Mouse (Mus musculus): ENCODE data around the gene Dnajb5. TPM values are rescaled to one million over a fixed set of nuclear protein-coding genes. Genes with fewer than 3 reads are reported as not detected.
A peak's percentile ranks its signal among the peaks of the same experiment; 100 is the strongest.

Dnajb5 gene
- polyA plus RNA-seq, 1 experiment from 2014 or later, result 15.6 TPM

DNA sequence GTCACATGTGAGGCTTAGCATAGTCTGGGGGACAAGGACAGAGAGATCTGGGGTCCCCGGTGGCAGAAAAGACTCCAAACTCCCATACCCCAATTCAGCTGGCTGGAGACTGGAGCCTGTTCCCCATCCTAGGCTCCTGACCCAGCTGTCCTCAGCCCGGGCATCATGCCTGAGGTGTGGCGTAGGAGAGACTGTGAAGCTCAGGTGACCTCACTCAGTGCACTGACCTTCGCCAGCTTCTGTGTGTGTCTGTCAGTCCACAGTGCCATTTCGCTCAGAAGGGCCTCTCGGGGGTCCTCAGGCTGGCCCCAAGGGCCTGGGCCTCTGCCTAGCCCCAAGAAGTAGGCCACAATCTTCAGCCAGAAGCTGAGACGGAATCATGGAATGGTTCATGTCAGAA, 2.9 kb downstream of the Dnajb5 start:
- Histone ChIP-seq H3K9me3 (replicated peaks) (no peaks in the 10 kb centered on the region), H3K27ac (ENCODE audit: poor library complexity, severe bottlenecking) (peak overlapping the region; percentile 98), H3K27me3 (replicated peaks) (peaks cover 8% of the 10 kb centered on the region), H3K36me3 (peaks cover 20% of the 10 kb centered on the region), H3K4me3 (no peak overlapping the region), H3K4me1 (replicated peaks) (peaks cover 57% of the 10 kb centered on the region), H3K9ac (peak overlapping the region; percentile 62), H3K4me2 (no peak overlapping the region)
- 85% methylated on average over 7 of the region's 7 CpGs for WGBS
- no peak for ATAC-seq (ENCODE audit: insufficient number of reproducible peaks, low FRiP score)

DNA sequence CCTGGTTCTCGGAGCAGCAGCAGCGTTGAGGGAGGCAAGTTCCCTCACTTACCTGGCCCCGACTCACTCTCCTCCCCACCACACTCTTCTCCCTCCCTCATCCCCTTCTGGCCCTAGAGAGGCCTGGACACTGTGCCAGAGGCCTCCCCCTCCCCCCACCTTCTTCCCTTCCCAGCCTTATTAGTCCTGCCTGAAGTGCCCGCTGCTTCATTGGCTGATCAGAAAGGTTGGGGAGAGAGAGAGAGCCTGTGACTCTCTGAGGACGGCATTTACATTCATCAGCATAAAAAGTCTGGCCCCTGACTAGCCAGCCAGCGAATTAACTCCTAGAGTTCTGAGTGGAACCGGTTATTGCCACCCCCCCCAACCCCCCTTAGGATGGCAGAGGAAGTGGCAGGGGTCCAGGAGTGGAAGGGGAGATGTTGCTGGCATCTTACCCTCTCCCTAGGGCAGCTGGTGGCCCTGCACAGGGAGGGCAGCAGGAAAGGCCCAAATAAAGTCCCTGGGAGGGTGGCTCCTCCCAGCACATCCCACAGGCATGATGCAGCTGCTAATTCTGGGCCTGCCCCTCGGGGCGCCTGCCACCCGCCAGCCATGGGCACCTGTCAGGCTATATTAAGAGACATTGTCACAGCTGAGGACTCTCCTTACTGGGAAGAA, 4.0 kb downstream of the Dnajb5 start:
- Histone ChIP-seq H3K27me3 (replicated peaks) (no peaks in the 10 kb centered on the region), H3K9me3 (replicated peaks) (no peaks in the 10 kb centered on the region), H3K4me3 (peak overlapping the region; percentile 17), H3K4me1 (replicated peaks) (peaks cover 64% of the 10 kb centered on the region), H3K9ac (peak overlapping the region; percentile 62), H3K4me2 (peak overlapping the region; percentile 55), H3K27ac (ENCODE audit: poor library complexity, severe bottlenecking) (peak overlapping the region; percentile 98), H3K36me3 (peaks cover 29% of the 10 kb centered on the region)
- 21% methylated on average over 10 of the region's 10 CpGs for WGBS
- peak; percentile 12; the same call in 1 of the 2 replicates for ATAC-seq (ENCODE audit: insufficient number of reproducible peaks, low FRiP score)

DNA sequence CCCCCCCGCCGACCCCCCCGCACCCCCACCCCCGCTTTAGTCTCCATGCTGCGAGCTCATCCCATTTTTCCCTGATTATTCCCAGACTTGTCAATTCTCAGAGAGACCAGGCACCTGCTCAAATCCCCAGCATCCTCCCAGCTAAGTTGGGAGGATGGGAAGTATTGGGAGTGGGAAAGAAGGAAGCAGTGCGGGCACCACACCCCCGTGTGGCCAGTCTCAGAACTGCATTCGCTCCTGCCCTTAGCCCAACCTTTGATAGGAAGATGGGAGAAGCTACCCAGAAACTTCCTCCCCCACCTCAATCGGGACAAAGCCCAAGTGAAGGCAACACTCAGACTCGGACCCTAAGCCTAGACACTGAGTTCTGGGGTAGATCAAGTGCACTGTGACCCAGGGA, 4.7 kb downstream of the Dnajb5 start:
- WGBS, result 9% methylated on average over 10 of the region's 10 CpGs
- H3K9me3 ChIP-seq (replicated peaks), result no peaks in the 10 kb centered on the region
- peaks cover 29% of the 10 kb centered on the region for H3K36me3 ChIP-seq
- ATAC-seq (ENCODE audit: insufficient number of reproducible peaks, low FRiP score), result no peak
- no peaks in the 10 kb centered on the region for H3K27me3 ChIP-seq (replicated peaks)
- peak overlapping the region; percentile 55 for H3K4me2 ChIP-seq
- peak overlapping the region; percentile 98 for H3K27ac ChIP-seq (ENCODE audit: poor library complexity, severe bottlenecking)
- no peak overlapping the region for H3K4me3 ChIP-seq
- H3K9ac ChIP-seq, result peak overlapping the region; percentile 62
- peaks cover 65% of the 10 kb centered on the region for H3K4me1 ChIP-seq (replicated peaks)

DNA sequence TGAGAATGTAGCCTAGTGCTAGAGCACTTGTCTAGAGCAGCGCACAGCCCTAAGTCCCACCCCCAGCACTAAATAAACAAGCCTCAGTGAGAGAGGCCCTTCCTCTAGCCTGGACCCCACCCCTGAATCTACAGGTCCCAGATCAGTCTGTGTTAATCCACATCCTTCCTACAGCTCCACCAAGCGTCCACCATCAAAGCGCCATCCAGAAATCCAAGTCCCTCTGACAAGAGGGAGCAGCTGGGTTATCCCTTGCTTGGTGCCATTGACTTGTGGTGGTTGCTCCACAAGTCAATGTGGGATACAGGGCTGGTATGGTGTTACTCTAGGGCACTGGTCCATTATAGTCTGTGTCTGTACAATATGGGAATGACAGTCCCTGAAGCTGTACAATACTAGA, 5.6 kb downstream of the Dnajb5 start:
- H3K9me3 ChIP-seq (replicated peaks), result no peaks in the 10 kb centered on the region
- no peaks in the 10 kb centered on the region for H3K27me3 ChIP-seq (replicated peaks)
- peaks cover 74% of the 10 kb centered on the region for H3K4me1 ChIP-seq (replicated peaks)
- no peak overlapping the region for H3K4me3 ChIP-seq
- peaks cover 29% of the 10 kb centered on the region for H3K36me3 ChIP-seq
- H3K4me2 ChIP-seq, result no peak overlapping the region
- 92% methylated on average over 3 of the region's 3 CpGs for WGBS
- ATAC-seq (ENCODE audit: insufficient number of reproducible peaks, low FRiP score), result no peak
- peak overlapping the region; percentile 98; the same call in 1 of the 2 replicates for H3K27ac ChIP-seq (ENCODE audit: poor library complexity, severe bottlenecking)
- no peak overlapping the region; the same call in 1 of the 2 replicates for H3K9ac ChIP-seq

DNA sequence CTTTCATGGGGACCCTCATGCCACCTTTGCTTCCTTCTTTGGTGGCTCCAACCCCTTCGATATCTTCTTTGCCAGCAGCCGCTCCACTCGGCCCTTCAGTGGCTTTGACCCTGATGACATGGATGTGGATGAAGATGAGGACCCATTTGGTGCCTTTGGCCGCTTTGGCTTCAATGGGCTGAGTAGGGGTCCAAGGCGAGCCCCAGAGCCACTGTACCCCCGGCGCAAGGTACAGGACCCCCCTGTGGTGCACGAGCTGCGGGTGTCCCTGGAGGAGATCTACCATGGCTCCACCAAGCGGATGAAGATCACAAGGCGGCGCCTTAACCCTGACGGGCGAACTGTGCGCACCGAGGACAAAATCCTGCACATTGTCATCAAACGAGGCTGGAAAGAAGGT, 7.0 kb downstream of the Dnajb5 start:
- H3K4me1 ChIP-seq (replicated peaks), result peaks cover 63% of the 10 kb centered on the region
- no peak for ATAC-seq (ENCODE audit: insufficient number of reproducible peaks, low FRiP score)

DNA sequence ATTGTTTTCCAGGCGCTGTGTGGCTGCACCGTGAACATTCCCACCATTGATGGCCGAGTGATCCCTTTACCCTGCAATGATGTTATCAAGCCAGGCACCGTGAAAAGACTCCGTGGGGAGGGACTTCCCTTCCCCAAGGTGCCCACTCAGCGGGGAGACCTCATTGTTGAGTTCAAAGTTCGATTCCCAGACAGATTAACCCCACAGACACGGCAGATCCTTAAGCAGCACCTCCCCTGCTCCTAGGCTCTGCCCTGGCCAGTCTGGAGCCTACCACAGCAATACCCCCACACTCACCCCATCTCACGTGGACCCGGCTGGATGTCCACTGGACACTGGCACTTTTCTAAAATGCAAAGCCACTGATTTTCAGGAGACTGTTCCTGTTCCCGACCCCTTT, 7.7 kb downstream of the Dnajb5 start:
- no peak for ATAC-seq (ENCODE audit: insufficient number of reproducible peaks, low FRiP score)
- H3K9ac ChIP-seq, result peak overlapping the region; percentile 39; the same call in 1 of the 2 replicates
- peaks cover 56% of the 10 kb centered on the region for H3K4me1 ChIP-seq (replicated peaks)
- H3K27ac ChIP-seq (ENCODE audit: poor library complexity, severe bottlenecking), result no peak overlapping the region
- H3K4me3 ChIP-seq, result no peak overlapping the region
- 80% methylated on average over 11 of the region's 11 CpGs for WGBS
- no peaks in the 10 kb centered on the region for H3K27me3 ChIP-seq (replicated peaks)
- peaks cover 29% of the 10 kb centered on the region for H3K36me3 ChIP-seq
- no peaks in the 10 kb centered on the region for H3K9me3 ChIP-seq (replicated peaks)
- no peak overlapping the region for H3K4me2 ChIP-seq

More for the DNA sequence above, 7.0 kb downstream of the Dnajb5 start:
- Histone ChIP-seq H3K27me3 (replicated peaks) (no peaks in the 10 kb centered on the region), H3K9me3 (replicated peaks) (no peaks in the 10 kb centered on the region), H3K36me3 (peaks cover 29% of the 10 kb centered on the region), H3K4me2 (no peak overlapping the region), H3K9ac (no peak overlapping the region), H3K4me3 (no peak overlapping the region), H3K27ac (ENCODE audit: poor library complexity, severe bottlenecking) (no peak overlapping the region)
- WGBS, result 88% methylated on average over 17 of the region's 17 CpGs

DNA sequence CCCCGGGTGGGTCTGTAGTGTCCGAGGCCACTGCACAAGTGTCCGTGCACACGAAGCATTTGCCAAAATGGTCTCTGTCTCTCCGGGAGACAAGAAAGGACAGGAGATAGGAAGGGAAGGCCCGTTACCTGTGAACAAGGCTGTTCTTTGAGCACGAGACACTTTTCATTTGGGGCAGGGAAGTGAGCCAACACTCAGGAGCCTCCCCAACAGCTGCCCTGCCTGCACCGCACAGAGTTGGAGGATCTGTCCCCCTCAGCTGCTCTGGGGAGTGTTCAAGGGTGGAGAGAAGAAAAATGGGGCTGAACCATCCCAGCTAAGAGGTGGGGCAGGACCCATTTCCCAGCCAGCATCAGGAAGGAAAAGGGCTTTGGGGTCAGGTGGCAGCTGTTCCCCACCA, 8.4 kb downstream of the Dnajb5 start:
- no peaks in the 10 kb centered on the region for H3K27me3 ChIP-seq (replicated peaks)
- H3K4me3 ChIP-seq, result no peak overlapping the region
- H3K4me1 ChIP-seq (replicated peaks), result peaks cover 49% of the 10 kb centered on the region
- H3K27ac ChIP-seq (ENCODE audit: poor library complexity, severe bottlenecking), result peak overlapping the region; percentile 72
- no peak for ATAC-seq (ENCODE audit: insufficient number of reproducible peaks, low FRiP score)
- H3K9me3 ChIP-seq (replicated peaks), result 0 out of 2 replicates have a peak, but pooled peaks cover 2% of the 10 kb centered on the region
- no peak overlapping the region for H3K4me2 ChIP-seq
- 74% methylated on average over 8 of the region's 8 CpGs for WGBS
- peak overlapping the region; percentile 39; the same call in 1 of the 2 replicates for H3K9ac ChIP-seq
- peaks cover 29% of the 10 kb centered on the region for H3K36me3 ChIP-seq

DNA sequence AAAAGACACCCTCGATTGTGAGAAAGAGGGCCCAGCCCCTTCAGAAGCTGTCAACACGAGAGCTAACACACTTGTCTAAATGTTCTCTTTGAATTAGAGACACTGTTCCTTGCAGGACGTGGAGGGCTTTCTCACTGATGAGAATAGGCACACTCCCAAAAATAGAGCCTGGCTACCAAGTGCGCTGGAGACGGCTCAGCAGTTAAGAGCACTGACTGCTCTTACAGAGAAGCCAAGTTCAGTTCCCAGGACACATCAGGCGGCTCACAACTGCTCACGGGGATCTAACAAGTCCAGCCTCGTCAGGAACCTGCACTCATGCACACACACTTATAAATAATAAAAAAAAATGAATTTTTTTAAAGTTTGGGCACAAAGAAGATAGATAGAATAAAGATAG, 9.3 kb downstream of the Dnajb5 start:
- H3K9me3 ChIP-seq (replicated peaks), result 0 out of 2 replicates have a peak, but pooled peaks cover 2% of the 10 kb centered on the region
- H3K4me3 ChIP-seq, result no peak overlapping the region
- peak; percentile 16; the same call in 1 of the 2 replicates for ATAC-seq (ENCODE audit: insufficient number of reproducible peaks, low FRiP score)
- peak overlapping the region; percentile 72 for H3K27ac ChIP-seq (ENCODE audit: poor library complexity, severe bottlenecking)
- H3K9ac ChIP-seq, result no peak overlapping the region
- 34% methylated on average over 8 of the region's 8 CpGs for WGBS
- H3K36me3 ChIP-seq, result peaks cover 26% of the 10 kb centered on the region
- peaks cover 39% of the 10 kb centered on the region for H3K4me1 ChIP-seq (replicated peaks)
- no peaks in the 10 kb centered on the region for H3K27me3 ChIP-seq (replicated peaks)
- peak overlapping the region; percentile 14; the same call in 1 of the 2 replicates for H3K4me2 ChIP-seq

DNA sequence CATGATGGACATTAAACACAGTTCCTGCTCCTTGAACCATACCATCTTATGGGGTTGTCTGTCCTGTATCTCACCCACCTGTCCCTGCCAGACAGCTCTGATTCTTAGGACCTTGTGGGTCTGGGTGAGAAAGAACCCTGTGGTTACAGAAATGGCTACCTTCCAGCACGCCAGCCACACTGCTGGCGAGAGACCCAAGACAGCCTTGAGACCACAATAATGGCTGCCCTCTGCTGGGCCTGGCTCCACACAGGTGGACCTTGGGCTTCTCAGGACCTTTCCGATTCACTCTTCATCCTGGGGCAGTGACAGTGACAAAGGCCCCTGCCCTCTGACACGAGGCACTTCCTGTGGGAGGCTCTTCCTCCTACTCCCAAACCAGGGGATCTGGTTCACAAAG, 9.8 kb downstream of the Dnajb5 start:
- Histone ChIP-seq H3K9me3 (replicated peaks) (0 out of 2 replicates have a peak, but pooled peaks cover 2% of the 10 kb centered on the region), H3K27ac (ENCODE audit: poor library complexity, severe bottlenecking) (peak overlapping the region; percentile 72), H3K9ac (no peak overlapping the region), H3K4me1 (replicated peaks) (peaks cover 39% of the 10 kb centered on the region), H3K4me2 (peak overlapping the region; percentile 14; the same call in 1 of the 2 replicates), H3K4me3 (no peak overlapping the region), H3K27me3 (replicated peaks) (no peaks in the 10 kb centered on the region), H3K36me3 (peaks cover 26% of the 10 kb centered on the region)
- no peak for ATAC-seq (ENCODE audit: insufficient number of reproducible peaks, low FRiP score)
- WGBS, result 77% methylated on average over 4 of the region's 4 CpGs

DNA sequence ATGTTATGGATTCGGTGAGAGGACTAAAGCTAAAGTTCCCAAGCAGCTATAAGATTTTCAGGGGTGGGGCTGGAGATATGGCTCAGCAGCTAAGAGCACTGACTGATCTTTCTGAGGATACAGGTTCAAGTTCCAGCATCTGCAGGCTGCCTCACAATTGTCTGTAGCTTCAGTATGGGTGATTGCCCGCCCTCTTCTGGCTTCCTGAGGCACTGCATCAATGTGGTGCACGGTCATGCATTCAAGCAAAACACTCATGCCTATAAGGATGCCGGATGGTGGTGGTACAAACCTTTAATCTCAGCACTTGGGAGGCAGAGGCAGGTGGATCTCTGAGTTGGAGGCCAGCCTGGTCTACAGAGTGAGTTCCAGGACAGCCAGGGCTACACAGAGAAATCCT, 12.0 kb downstream of the Dnajb5 start:
- no peak overlapping the region for H3K9ac ChIP-seq
- no peaks in the 10 kb centered on the region for H3K27me3 ChIP-seq (replicated peaks)
- peaks cover 18% of the 10 kb centered on the region for H3K36me3 ChIP-seq
- peaks cover 43% of the 10 kb centered on the region for H3K4me1 ChIP-seq (replicated peaks)
- ATAC-seq (ENCODE audit: insufficient number of reproducible peaks, low FRiP score), result no peak
- 0 out of 2 replicates have a peak, but pooled peaks cover 2% of the 10 kb centered on the region for H3K9me3 ChIP-seq (replicated peaks)
- no peak overlapping the region for H3K4me3 ChIP-seq
- no peak overlapping the region for H3K4me2 ChIP-seq
- 28% methylated on average over 4 of the region's 4 CpGs for WGBS
- no peak overlapping the region for H3K27ac ChIP-seq (ENCODE audit: poor library complexity, severe bottlenecking)

DNA sequence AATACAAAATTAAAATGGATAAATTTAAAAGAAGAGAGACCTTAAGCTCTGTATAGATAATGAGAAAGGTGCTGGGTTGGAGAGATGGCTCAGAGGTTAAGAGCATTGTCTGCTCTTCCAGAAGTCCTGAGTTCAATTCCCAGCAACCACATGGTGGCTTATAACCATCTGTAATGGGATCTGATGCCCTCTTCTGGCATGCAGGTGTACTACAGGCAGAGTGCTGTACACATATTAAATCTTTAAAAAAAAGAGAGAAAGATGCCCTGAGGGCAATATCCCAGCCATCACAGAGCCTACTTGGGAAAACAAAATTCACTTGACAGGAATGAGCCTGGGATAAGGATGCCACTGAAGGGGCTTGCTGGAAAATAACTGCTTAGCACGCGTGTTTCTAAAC, 13.9 kb downstream of the Dnajb5 start:
- no peak overlapping the region for H3K4me3 ChIP-seq
- 69% methylated on average over 2 of the region's 2 CpGs for WGBS
- no peaks in the 10 kb centered on the region for H3K27me3 ChIP-seq (replicated peaks)
- H3K9ac ChIP-seq, result no peak overlapping the region
- no peaks in the 10 kb centered on the region for H3K36me3 ChIP-seq
- no peak for ATAC-seq (ENCODE audit: insufficient number of reproducible peaks, low FRiP score)
- H3K4me1 ChIP-seq (replicated peaks), result peaks cover 32% of the 10 kb centered on the region
- peak overlapping the region; percentile 54; the same call in 1 of the 2 replicates for H3K27ac ChIP-seq (ENCODE audit: poor library complexity, severe bottlenecking)
- 0 out of 2 replicates have a peak, but pooled peaks cover 2% of the 10 kb centered on the region for H3K9me3 ChIP-seq (replicated peaks)
- H3K4me2 ChIP-seq, result no peak overlapping the region

Data from heart, embryonic 12.5 days (tissue).